Mouse (Mus musculus) heart, adult 2 months (tissue): ENCODE measurements around the gene Itpr1. TPM values are rescaled to one million over a fixed set of nuclear protein-coding genes. Genes with fewer than 3 reads are reported as not detected.
A peak's percentile ranks its signal among the peaks of the same experiment; 100 is the strongest.

ENCODE experiments used
- DNase-seq, 2 experiments: peaks; one replicate each; pipeline ENCODE4 v3.0.0; 2021
- H3K27ac ChIP-seq: fragments of 200-600 bp; 2 replicates; pipeline ENCODE4 v1.8.1; 2022
- H3K27me3 ChIP-seq: fragments of 200-500 bp; 2 replicates; pipeline ENCODE4 v1.6.1; 2012; ENCODE audit warnings: mild to moderate bottlenecking, low read length, inconsistent platforms, mixed read lengths; ENCODE audit not compliant: control insufficient read depth, insufficient read depth
- H3K36me3 ChIP-seq: fragments of 200-500 bp; 2 replicates; pipeline ENCODE4 v1.6.1; 2012; ENCODE audit warnings: low read length, inconsistent platforms; ENCODE audit not compliant: control insufficient read depth, insufficient read depth
- H3K4me1 ChIP-seq: fragments of 200-500 bp; 2 replicates; pipeline ENCODE4 v1.6.1; 2011; ENCODE audit warnings: low read length; ENCODE audit not compliant: control insufficient read depth, insufficient read depth
- H3K4me3 ChIP-seq: fragments of 200-600 bp; 2 replicates; pipeline ENCODE4 v1.8.1; 2022
- H3K79me2 ChIP-seq: fragments of 200-500 bp; replicated peaks from 2 replicates; pipeline ENCODE4 v1.6.1; 2012; ENCODE audit warnings: mild to moderate bottlenecking, inconsistent platforms, low read length, moderate library complexity, mixed read lengths; ENCODE audit not compliant: control insufficient read depth, insufficient read depth
- H3K9ac ChIP-seq: fragments of 200-500 bp; 2 replicates; pipeline ENCODE4 v1.6.1; 2012; ENCODE audit warnings: low read depth, mild to moderate bottlenecking, control low read depth, inconsistent platforms, low read length, mixed read lengths
- CTCF ChIP-seq: fragments of 200-600 bp; IDR thresholded peaks from 2 replicates; pipeline ENCODE4 v1.8.1; 2022; ENCODE audit warnings: antibody characterized with exemption, mild to moderate bottlenecking, moderate library complexity
- EP300 ChIP-seq: fragments of 200-500 bp; IDR thresholded peaks from 2 replicates; pipeline ENCODE4 v1.6.1; 2011; ENCODE audit warnings: low read depth, low read length, control low read depth; ENCODE audit not compliant: insufficient read depth
- POLR2A ChIP-seq: fragments of 200-500 bp; IDR thresholded peaks from 2 replicates; pipeline ENCODE4 v1.6.1; 2011; ENCODE audit warnings: mild to moderate bottlenecking, low read depth, low read length, control low read depth; ENCODE audit not compliant: insufficient read depth
- WGBS: fragments of 180-500 bp; shearing (Covaris S2); methylation state at CpG from one replicate; pipeline ENCODE4 v1.1.7; 2018; 5-methylcytosine and 5-hydroxymethylcytosine counted together
- intact Hi-C: fragments of 180-260 bp; cut with DNase I; formaldehyde crosslinking; loops from one replicate; pipeline ENCODE4 v1.15.1; 2025
- polyA plus RNA-seq: library from polyadenylated mRNA; depleted of rRNA; stranded (reverse); fragments of >200 nt; gene quantifications from 2 replicates; pipeline ENCODE4 v1.2.3, GENCODE M21; 2012
- total RNA-seq, 2 experiments: library from RNA; stranded (reverse); gene quantifications; 2 replicates each; pipeline ENCODE4 v1.2.3; 2021

Itpr1 gene
- total and polyA plus RNA-seq, 3 experiments: 14.0 to 47.6 (median 37.9) TPM

DNA sequence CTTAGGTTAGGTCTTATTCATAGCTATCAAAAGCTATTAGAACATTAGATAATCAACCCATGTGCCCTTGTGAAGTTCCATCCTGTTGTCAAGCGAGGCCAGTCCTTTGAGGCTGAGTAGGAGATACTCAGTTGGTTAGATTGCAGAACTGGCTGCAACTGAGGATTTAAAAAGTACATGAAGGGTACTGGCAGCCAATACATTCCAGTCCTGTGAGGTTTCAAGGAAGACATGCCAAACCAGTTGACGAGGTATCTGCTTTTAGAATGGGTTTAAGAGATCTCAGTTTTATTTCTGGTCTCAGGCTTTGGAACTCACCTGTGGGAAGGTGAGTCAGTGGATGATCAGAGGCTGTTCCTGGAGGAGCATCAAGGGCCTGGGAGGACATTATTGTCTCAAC is 137.9 kb downstream of the Itpr1 start:
- peak overlapping the region; percentile 46 for H3K27ac ChIP-seq
- H3K4me1 ChIP-seq: peaks cover 7% of the 10 kb centered on the region
- no peak overlapping the region for H3K9ac ChIP-seq
- no peaks in the 10 kb centered on the region for H3K79me2 ChIP-seq
- no peak overlapping the region for H3K4me3 ChIP-seq
- peak in 1 of 2 experiments; percentile 15 for DNase-seq
- WGBS: 47% methylated on average over 2 of the region's 2 CpGs
- H3K36me3 ChIP-seq: peaks cover 13% of the 10 kb centered on the region
- intact Hi-C loops: no loop called here
- TF ChIP-seq EP300: no peak
- TF ChIP-seq POLR2A: no peak
- no peak for TF ChIP-seq CTCF
- H3K27me3 ChIP-seq: no peaks in the 10 kb centered on the region

DNA sequence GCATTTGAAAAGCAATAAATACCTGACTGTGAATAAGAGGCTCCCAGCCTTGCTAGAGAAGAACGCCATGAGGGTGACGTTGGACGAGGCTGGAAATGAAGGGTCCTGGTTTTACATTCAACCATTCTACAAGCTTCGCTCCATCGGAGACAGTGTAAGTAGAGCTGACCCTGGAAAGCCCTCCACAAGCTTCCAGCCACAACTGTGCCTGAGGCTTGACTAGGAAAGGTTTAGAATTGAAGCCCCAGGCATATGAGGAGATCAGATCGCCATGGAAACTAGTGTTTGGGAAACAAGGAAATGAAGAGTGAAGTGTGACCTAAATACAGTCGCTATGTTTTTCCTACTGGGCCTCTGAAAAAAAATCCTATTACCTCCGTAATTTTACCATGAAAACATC is 139.1 kb downstream of the Itpr1 start:
- Histone ChIP-seq H3K36me3 (peaks cover 13% of the 10 kb centered on the region), H3K27ac (no peak overlapping the region; the same call in 1 of the 2 replicates), H3K79me2 (no peaks in the 10 kb centered on the region), H3K4me1 (peaks cover 7% of the 10 kb centered on the region), H3K9ac (no peak overlapping the region), H3K4me3 (no peak overlapping the region), H3K27me3 (no peaks in the 10 kb centered on the region)
- intact Hi-C loops: no loop called here
- no peak for TF ChIP-seq POLR2A
- TF ChIP-seq CTCF: no peak
- no peak for TF ChIP-seq EP300
- WGBS: 68% methylated on average over 8 of the region's 8 CpGs
- no peak for DNase-seq

DNA sequence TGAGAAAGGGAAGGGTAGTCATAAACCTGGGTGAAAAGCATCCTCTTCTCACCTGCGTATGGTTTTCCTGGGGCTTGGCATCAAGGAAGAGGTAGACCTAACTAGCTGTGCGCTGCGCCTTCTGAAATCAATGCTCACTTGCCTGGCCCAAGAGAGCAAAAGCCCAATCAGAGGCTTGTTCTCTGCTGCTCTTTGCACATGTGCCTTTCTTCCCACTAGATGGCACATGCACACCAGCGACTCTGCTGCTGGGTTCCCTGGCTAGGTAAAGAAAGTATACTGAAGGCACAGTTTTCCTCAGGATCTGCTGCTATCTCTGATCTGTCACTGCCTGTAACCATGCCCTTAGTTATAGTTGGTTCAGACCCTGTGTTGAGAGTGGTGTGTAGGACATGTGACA is 154.5 kb downstream of the Itpr1 start:
- DNase-seq: no peak
- H3K36me3 ChIP-seq: no peaks in the 10 kb centered on the region; the same call in 1 of the 2 replicates
- H3K79me2 ChIP-seq: no peaks in the 10 kb centered on the region
- no peak overlapping the region for H3K9ac ChIP-seq
- no peak overlapping the region for H3K4me3 ChIP-seq
- peak; percentile 52 for TF ChIP-seq CTCF
- TF ChIP-seq POLR2A: no peak
- WGBS: 78% methylated on average over 4 of the region's 4 CpGs
- H3K27ac ChIP-seq: no peak overlapping the region
- H3K4me1 ChIP-seq: peaks cover 2% of the 10 kb centered on the region; the same call in 1 of the 2 replicates
- H3K27me3 ChIP-seq: no peaks in the 10 kb centered on the region
- intact Hi-C loops: no loop called here

DNA sequence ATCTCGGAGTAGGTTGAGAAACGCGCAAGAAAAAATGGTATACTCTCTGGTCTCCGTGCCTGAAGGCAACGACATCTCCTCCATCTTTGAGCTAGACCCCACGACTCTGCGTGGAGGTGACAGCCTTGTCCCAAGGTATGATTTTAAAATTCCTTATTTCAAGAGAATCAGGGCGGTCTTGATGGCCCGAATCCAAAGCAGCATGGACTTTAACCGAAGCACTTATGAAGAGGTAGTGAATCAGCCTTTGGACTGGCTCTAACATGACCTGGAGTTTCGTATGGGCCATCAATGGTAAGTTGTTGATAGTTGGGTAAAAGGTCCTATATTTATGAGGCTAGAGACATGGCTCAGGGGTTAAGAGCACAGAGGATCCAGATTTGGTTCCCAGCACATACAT is 156.1 kb downstream of the Itpr1 start:
- Histone ChIP-seq H3K27me3 (no peaks in the 10 kb centered on the region), H3K27ac (no peak overlapping the region), H3K4me3 (no peak overlapping the region), H3K79me2 (no peaks in the 10 kb centered on the region), H3K4me1 (peaks cover 2% of the 10 kb centered on the region; the same call in 1 of the 2 replicates), H3K9ac (no peak overlapping the region), H3K36me3 (no peaks in the 10 kb centered on the region)
- DNase-seq: no peak
- WGBS: 97% methylated on average over 11 of the region's 11 CpGs
- intact Hi-C loops: no loop called here
- no peak for TF ChIP-seq POLR2A
- no peak for TF ChIP-seq EP300
- TF ChIP-seq CTCF: no peak

DNA sequence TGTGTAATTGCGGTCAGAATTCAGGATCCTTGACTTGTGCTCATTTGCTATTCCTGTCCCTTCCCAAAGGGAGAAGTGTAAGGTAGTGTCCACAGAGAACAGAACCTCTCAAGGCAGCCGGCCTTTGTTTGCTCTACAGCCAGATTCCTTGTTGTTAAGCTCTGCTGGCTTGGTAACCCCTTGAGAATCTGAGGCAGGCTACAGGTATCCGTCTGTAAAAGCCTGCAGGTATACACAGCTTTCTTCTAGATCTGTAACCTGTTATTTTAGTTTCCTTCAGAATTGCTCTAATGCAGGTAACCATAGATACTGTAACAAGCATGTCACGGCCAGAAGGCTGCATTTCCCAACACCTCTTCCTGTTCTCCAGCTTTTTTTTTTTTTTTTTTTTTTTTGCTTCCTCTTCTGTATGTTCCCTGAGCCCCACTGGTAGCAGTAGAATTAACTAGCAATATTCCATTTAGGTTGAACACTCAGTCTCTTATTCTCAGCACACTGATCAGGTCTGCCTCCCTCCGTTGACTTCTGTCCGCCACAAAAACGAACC is 158.5 kb downstream of the Itpr1 start:
- intact Hi-C loops: no loop called here
- H3K9ac ChIP-seq: no peak overlapping the region
- 89% methylated on average over 7 of the region's 7 CpGs for WGBS
- H3K79me2 ChIP-seq: no peaks in the 10 kb centered on the region
- H3K4me1 ChIP-seq: peaks cover 2% of the 10 kb centered on the region; the same call in 1 of the 2 replicates
- H3K27me3 ChIP-seq: no peaks in the 10 kb centered on the region
- H3K27ac ChIP-seq: no peak overlapping the region
- no peak overlapping the region for H3K4me3 ChIP-seq
- no peak for DNase-seq
- TF ChIP-seq CTCF (no peak), POLR2A (no peak), EP300 (no peak)
- no peaks in the 10 kb centered on the region for H3K36me3 ChIP-seq

DNA sequence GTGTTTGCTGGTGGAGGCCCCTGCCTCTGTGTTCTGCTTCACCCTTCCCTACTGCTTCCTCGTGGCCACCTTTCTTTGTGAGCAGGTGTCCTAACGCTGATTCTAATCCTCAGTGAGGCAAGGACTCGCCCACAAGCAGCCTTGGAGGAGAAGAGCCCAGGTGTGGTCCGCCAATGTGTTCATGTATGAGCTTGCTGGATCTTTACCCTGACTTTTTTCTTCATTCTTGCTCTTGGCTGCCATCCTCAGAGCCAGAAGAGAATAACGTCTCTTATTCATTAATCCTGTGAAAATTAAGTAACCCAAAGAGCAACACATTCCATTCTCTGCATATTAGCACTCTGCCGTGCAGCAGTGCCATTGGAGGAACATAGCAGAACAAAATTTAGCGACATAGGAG is 161.1 kb downstream of the Itpr1 start:
- 76% methylated on average over 7 of the region's 7 CpGs for WGBS

More for the DNA sequence above, 161.1 kb downstream of the Itpr1 start:
- TF ChIP-seq CTCF (peak; percentile 32), POLR2A (no peak), EP300 (no peak)
- Histone ChIP-seq H3K79me2 (no peaks in the 10 kb centered on the region), H3K4me3 (no peak overlapping the region), H3K4me1 (no peaks in the 10 kb centered on the region), H3K36me3 (no peaks in the 10 kb centered on the region), H3K9ac (no peak overlapping the region), H3K27ac (no peak overlapping the region), H3K27me3 (no peaks in the 10 kb centered on the region)
- DNase-seq: no peak
- intact Hi-C loops: no loop called here
